Mouse (Mus musculus) myocyte (in vitro differentiated cells): ENCODE results near the gene Ptges3. TPM values are rescaled to one million over a fixed set of nuclear protein-coding genes. Genes with fewer than 3 reads are reported as not detected.

Experiments used
- H3K27me3 ChIP-seq: one replicate; pipeline ENCODE4 v1.6.1; 2011; ENCODE audit not compliant: control insufficient read depth, insufficient read depth, insufficient read length
- H3K36me3 ChIP-seq: one replicate; pipeline ENCODE4 v1.6.1; 2011; ENCODE audit not compliant: control insufficient read depth, insufficient read depth
- H3K4me2 ChIP-seq: one replicate; pipeline ENCODE4 v1.6.1; 2011; ENCODE audit warnings: low read depth, control low read depth
- H3K4me3 ChIP-seq: one replicate; pipeline ENCODE4 v1.5.1; 2011; ENCODE audit warnings: mild to moderate bottlenecking, control low read depth, moderate library complexity
- H3K79me2 ChIP-seq: one replicate; pipeline ENCODE4 v1.6.1; 2011; ENCODE audit not compliant: control insufficient read depth, insufficient read depth
- H3ac ChIP-seq: one replicate; pipeline ENCODE4 v1.6.1; 2011; ENCODE audit not compliant: control insufficient read depth, insufficient read length
- CEBPB ChIP-seq: IDR thresholded peaks from 2 replicates; pipeline ENCODE4 v1.6.1; 2011; ENCODE audit warnings: mild to moderate bottlenecking, moderate library complexity; ENCODE audit not compliant: poor library complexity, insufficient read depth, severe bottlenecking
- MAX ChIP-seq: IDR thresholded peaks from one replicate; pipeline ENCODE4 v1.6.1; 2011; ENCODE audit warnings: low read depth, mild to moderate bottlenecking, control low read depth
- MYOD1 ChIP-seq, 3 experiments: IDR thresholded peaks; one replicate each; pipeline ENCODE4 v1.6.1; 2011; ENCODE audit warnings: control low read depth in 2 of 3, low read depth in 2 of 3, mild to moderate bottlenecking in 2 of 3, moderate library complexity in 1 of 3; ENCODE audit not compliant: insufficient read length in 2 of 3, control insufficient read depth in 1 of 3
- MYOG ChIP-seq, 3 experiments: IDR thresholded peaks; one replicate each; pipeline ENCODE4 v1.6.1; 2011; ENCODE audit warnings: control low read depth in 2 of 3, low read depth in 2 of 3, mild to moderate bottlenecking in 2 of 3; ENCODE audit not compliant: insufficient read length in 2 of 3, control insufficient read depth in 1 of 3, insufficient read depth in 1 of 3
- POLR2A ChIP-seq: IDR thresholded peaks from one replicate; pipeline ENCODE4 v1.6.1; 2011; ENCODE audit warnings: low read depth, mild to moderate bottlenecking, control low read depth, moderate library complexity; ENCODE audit not compliant: insufficient read length
- POLR2AphosphoS2 ChIP-seq: IDR thresholded peaks from one replicate; pipeline ENCODE4 v1.6.1; 2011; ENCODE audit warnings: low read depth, control low read depth; ENCODE audit not compliant: insufficient read length
- REST ChIP-seq: IDR thresholded peaks from one replicate; pipeline ENCODE4 v1.6.1; 2011; ENCODE audit warnings: mild to moderate bottlenecking, control low read depth, moderate library complexity; ENCODE audit not compliant: insufficient read depth, insufficient read length
- SRF ChIP-seq: IDR thresholded peaks from one replicate; pipeline ENCODE4 v1.6.1; 2011; ENCODE audit warnings: low read depth; ENCODE audit not compliant: control insufficient read depth, insufficient read length
- TCF12 ChIP-seq: IDR thresholded peaks from one replicate; pipeline ENCODE4 v1.6.1; 2011; ENCODE audit warnings: mild to moderate bottlenecking, control low read depth; ENCODE audit not compliant: poor library complexity, insufficient read depth, severe bottlenecking
- TCF3 ChIP-seq: IDR thresholded peaks from one replicate; pipeline ENCODE4 v1.6.1; 2011; ENCODE audit warnings: low read depth, control low read depth; ENCODE audit not compliant: insufficient read length
- polyA plus RNA-seq: library from polyadenylated mRNA; unstranded; fragments of >200 nt; fragmentation: generic; extraction: Trizol; gene quantifications from one replicate; pipeline ENCODE4 v1.2.1, GENCODE M21; 2012; ENCODE audit warnings: missing spikeins

The Ptges3 gene
- polyA plus RNA-seq, 1 experiment, result 84.3 TPM

- Histone ChIP-seq H3K4me3 (peak overlapping the region; percentile 75), H3K36me3 (no peaks in the 10 kb centered on the region), H3K79me2 (peaks cover 69% of the 10 kb centered on the region), H3K27me3 (no peaks in the 10 kb centered on the region), H3ac (peak overlapping the region; percentile 83), H3K4me2 (peak overlapping the region; percentile 86)
- TF ChIP-seq POLR2A (no peak), MYOD1 (IDR thresholded peaks at IDR 0.05; ENCODE audit: control insufficient read depth in 1 of 3, insufficient read length in 2 of 3, low read depth in 2 of 3) (peak in 2 of 3 experiments; percentile 29 to 57), POLR2AphosphoS2 (no peak), MYOG (IDR thresholded peaks at IDR 0.05; ENCODE audit: control insufficient read depth in 1 of 3, insufficient read depth in 1 of 3, insufficient read length in 2 of 3, low read depth in 2 of 3) (peak in 1 of 3 experiments; percentile 55)
Observed at GRCm38 (mm10) chr10:128097587-128097971, 38.8 kb downstream of the Ptges3 start.

- H3K4me2 ChIP-seq, result no peak overlapping the region
- TF ChIP-seq CEBPB (no peak), TCF3 (peak; percentile 24), TCF12 (no peak), MYOG (IDR thresholded peaks at IDR 0.05; ENCODE audit: control insufficient read depth in 1 of 3, insufficient read depth in 1 of 3, insufficient read length in 2 of 3, low read depth in 2 of 3) (peak; percentile 73 to 87 (median 87)), MYOD1 (IDR thresholded peaks at IDR 0.05; ENCODE audit: control insufficient read depth in 1 of 3, insufficient read length in 2 of 3, low read depth in 2 of 3) (peak; percentile 36 to 86 (median 40))
- no peak overlapping the region for H3K4me3 ChIP-seq
- H3K36me3 ChIP-seq, result peaks cover 29% of the 10 kb centered on the region
- H3K79me2 ChIP-seq, result peaks cover 33% of the 10 kb centered on the region
- H3K27me3 ChIP-seq, result no peaks in the 10 kb centered on the region
- no peak overlapping the region for H3ac ChIP-seq
Observed at GRCm38 (mm10) chr10:128110103-128110761, 51.5 kb downstream of the Ptges3 start.

GRCm38 (mm10) chr10:128111227-128111626 is 52.5 kb downstream of the Ptges3 start:
- Histone ChIP-seq H3K4me2 (no peak overlapping the region), H3K36me3 (peaks cover 38% of the 10 kb centered on the region), H3K79me2 (peaks cover 23% of the 10 kb centered on the region), H3K27me3 (no peaks in the 10 kb centered on the region), H3ac (no peak overlapping the region), H3K4me3 (no peak overlapping the region)
- TF ChIP-seq MAX, result no peak
- no peak for TF ChIP-seq TCF12
- no peak for TF ChIP-seq POLR2A

GRCm38 (mm10) chr10:128123833-128124232 is 65.1 kb downstream of the Ptges3 start:
- no peak overlapping the region for H3ac ChIP-seq
- H3K4me2 ChIP-seq, result no peak overlapping the region
- TF ChIP-seq CEBPB (no peak), SRF (no peak), REST (no peak), MYOD1 (IDR thresholded peaks at IDR 0.05; ENCODE audit: control insufficient read depth in 1 of 3, insufficient read length in 2 of 3, low read depth in 2 of 3) (no peak), TCF12 (no peak), MAX (no peak), MYOG (IDR thresholded peaks at IDR 0.05; ENCODE audit: control insufficient read depth in 1 of 3, insufficient read depth in 1 of 3, insufficient read length in 2 of 3, low read depth in 2 of 3) (no peak), TCF3 (no peak), POLR2A (no peak), POLR2AphosphoS2 (no peak)
- H3K79me2 ChIP-seq, result no peaks in the 10 kb centered on the region
- no peak overlapping the region for H3K4me3 ChIP-seq
- peaks cover 70% of the 10 kb centered on the region for H3K36me3 ChIP-seq
- H3K27me3 ChIP-seq, result no peaks in the 10 kb centered on the region

GRCm38 (mm10) chr10:128124831-128125230 is 66.1 kb downstream of the Ptges3 start:
- H3K79me2 ChIP-seq, result no peaks in the 10 kb centered on the region
- no peaks in the 10 kb centered on the region for H3K27me3 ChIP-seq
- no peak overlapping the region for H3K4me3 ChIP-seq
- no peak overlapping the region for H3K4me2 ChIP-seq
- no peak overlapping the region for H3ac ChIP-seq
- TF ChIP-seq MYOG (IDR thresholded peaks at IDR 0.05; ENCODE audit: control insufficient read depth in 1 of 3, insufficient read depth in 1 of 3, insufficient read length in 2 of 3, low read depth in 2 of 3) (no peak), POLR2AphosphoS2 (no peak), REST (no peak)
- H3K36me3 ChIP-seq, result peaks cover 69% of the 10 kb centered on the region

- H3K4me2 ChIP-seq, result no peak overlapping the region
- H3ac ChIP-seq, result no peak overlapping the region
- peaks cover 76% of the 10 kb centered on the region for H3K36me3 ChIP-seq
- no peaks in the 10 kb centered on the region for H3K27me3 ChIP-seq
- no peak overlapping the region for H3K4me3 ChIP-seq
- H3K79me2 ChIP-seq, result no peaks in the 10 kb centered on the region
- TF ChIP-seq MYOG (IDR thresholded peaks at IDR 0.05; ENCODE audit: control insufficient read depth in 1 of 3, insufficient read depth in 1 of 3, insufficient read length in 2 of 3, low read depth in 2 of 3) (no peak), POLR2AphosphoS2 (peak; percentile 57)
Observed at GRCm38 (mm10) chr10:128125951-128126350, 67.2 kb downstream of the Ptges3 start.

Other genes with a start within 250 kb of the Ptges3 start
- gene Rdh19, start 209.0 kb upstream of the Ptges3 start, polyA plus RNA-seq, result not detected
- gene Rdh16f2, start 192.5 kb upstream of the Ptges3 start, polyA plus RNA-seq, result 0.06 TPM
- gene Rdh7, start 170.1 kb upstream of the Ptges3 start, polyA plus RNA-seq, result not detected
- not detected for gene Sdr9c7, start 160.4 kb upstream of the Ptges3 start, polyA plus RNA-seq
- not detected for gene Hsd17b6, start 51.3 kb upstream of the Ptges3 start, polyA plus RNA-seq
- 9.1 TPM for gene Prim1, start 43.8 kb upstream of the Ptges3 start, polyA plus RNA-seq
- 870 TPM for gene Naca, start 23.4 kb upstream of the Ptges3 start, polyA plus RNA-seq
- gene Atp5b, start 24.3 kb downstream of the Ptges3 start, polyA plus RNA-seq, result 3,270 TPM
- 12.7 TPM for gene Baz2a, start 32.6 kb downstream of the Ptges3 start, polyA plus RNA-seq
- 97.3 TPM for gene Rbms2, start 121.3 kb downstream of the Ptges3 start, polyA plus RNA-seq
- 1.1 TPM for gene Gls2, start 135.5 kb downstream of the Ptges3 start, polyA plus RNA-seq
- 21.8 TPM for gene Spryd4, start 152.9 kb downstream of the Ptges3 start, polyA plus RNA-seq
- gene Mip, start 166.9 kb downstream of the Ptges3 start, polyA plus RNA-seq, result not detected
- gene Timeless, start 173.1 kb downstream of the Ptges3 start, polyA plus RNA-seq, result 4.9 TPM
- gene Apon, start 195.1 kb downstream of the Ptges3 start, polyA plus RNA-seq, result 0.06 TPM
- not detected for gene Apof, start 209.7 kb downstream of the Ptges3 start, polyA plus RNA-seq
- gene Stat2, start 211.6 kb downstream of the Ptges3 start, polyA plus RNA-seq, result 7.5 TPM
- gene Il23a, start 239.8 kb downstream of the Ptges3 start, polyA plus RNA-seq, result 0.24 TPM
- gene Pan2, start 244.4 kb downstream of the Ptges3 start, polyA plus RNA-seq, result 6.2 TPM